Mouse (Mus musculus) cerebellum, adult 2 months (tissue): Measurements from ENCODE around the gene Bcl2l14.

Experiments used
- CTCF ChIP-seq: fragments of 200-500 bp; IDR thresholded peaks from 2 replicates; pipeline ENCODE4 v1.5.1; 2011; ENCODE audit warnings: low read depth, mild to moderate bottlenecking, control low read depth, low read length, moderate library complexity, borderline replicate concordance; ENCODE audit not compliant: insufficient read depth
- POLR2A ChIP-seq: fragments of 200-500 bp; IDR thresholded peaks from 2 replicates; pipeline ENCODE4 v1.6.1; 2011; ENCODE audit warnings: low read length, control low read depth, borderline replicate concordance; ENCODE audit not compliant: insufficient read depth

DNA sequence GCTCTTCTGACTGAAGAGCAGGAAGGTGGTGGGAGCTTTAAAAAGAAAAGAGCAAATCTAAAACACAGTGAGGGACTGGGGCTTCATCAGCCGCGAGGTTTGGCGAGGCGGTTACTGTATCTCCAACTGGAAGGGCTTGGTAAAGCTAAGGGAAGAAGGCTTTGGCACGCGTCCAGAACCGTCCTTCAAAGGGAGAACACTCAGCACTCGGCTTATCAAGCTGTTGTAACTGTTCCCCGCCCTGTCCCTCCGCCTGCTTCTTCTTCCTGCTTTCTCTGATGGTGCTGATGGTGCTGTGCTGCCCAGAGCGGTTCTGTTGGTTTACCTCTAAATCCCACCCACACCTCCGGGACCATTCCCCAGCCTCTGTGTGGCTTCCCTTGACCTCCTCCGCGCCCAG lies 74.7 kb downstream of the Bcl2l14 start:
- no peak for TF ChIP-seq CTCF
- no peak for TF ChIP-seq POLR2A
